ENCODE assay signal across 7 mouse cellular contexts in the genomic region with DNA sequence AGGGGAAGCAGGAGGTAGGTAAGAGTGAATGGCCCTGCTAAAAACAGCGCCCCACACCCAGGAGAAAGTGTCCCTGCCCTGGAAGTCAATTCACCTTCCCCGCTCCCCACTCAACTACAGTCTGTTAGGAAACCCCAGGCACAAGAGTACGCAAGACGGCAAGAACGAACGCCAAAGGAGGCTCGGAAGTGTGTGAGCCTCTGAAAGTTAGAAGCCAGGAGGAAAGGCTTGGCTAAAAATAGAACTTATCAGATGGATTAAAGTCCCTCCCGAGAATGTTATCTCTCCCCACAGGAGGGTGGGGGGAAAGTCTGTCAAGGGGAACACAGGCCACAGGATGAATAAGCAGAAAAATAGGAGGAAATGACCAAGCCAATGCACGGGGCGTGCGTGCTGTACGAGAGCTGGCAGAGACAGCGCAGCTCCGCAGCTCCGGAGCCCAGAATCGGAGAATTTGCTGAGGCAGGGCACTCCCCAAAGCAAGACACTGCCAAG. TPM values are rescaled to one million over a fixed set of nuclear protein-coding genes. Genes with fewer than 3 reads are reported as not detected.
DNase-seq lines count a peak whose midpoint lies in the region; ATAC-seq and TF ChIP-seq lines count a peak whose summit lies in the region.

No protein-coding gene starts in this region.

- H3K36me3 ChIP-seq in MEL (ENCODE audit: control insufficient read depth in 1 of 2, insufficient read depth in 2 of 2, low read length in 2 of 2), result peaks cover 0 to 13% of the 10 kb centered on the region in 2 experiments; a peak in 2 of 4 replicates
- H3K36me3 ChIP-seq in forebrain, embryonic 16.5 days (ENCODE audit: control insufficient read depth, insufficient read depth), result no peaks in the 10 kb centered on the region
- no peaks in the 10 kb centered on the region for H3K36me3 ChIP-seq in liver, embryonic 15.5 days (replicated peaks)
- no peaks in the 10 kb centered on the region for H3K36me3 ChIP-seq in neural tube, embryonic 11.5 days (ENCODE audit: control insufficient read depth, insufficient read depth, low read length)

- no peak; a peak in 1 of 4 replicates for TF ChIP-seq POLR2A in MEL (IDR thresholded peaks at IDR 0.05; ENCODE audit: control insufficient read depth in 1 of 2, insufficient read depth in 1 of 2, low read depth in 1 of 2, low read length in 2 of 2, poor library complexity in 1 of 2)

- ATAC-seq in forebrain, embryonic 16.5 days, result peak; percentile 54
- peak; percentile 92 for ATAC-seq in liver, embryonic 15.5 days (ENCODE audit: insufficient read depth)
- no peak for ATAC-seq in neural tube, embryonic 11.5 days (ENCODE audit: insufficient read depth, low FRiP score, low TSS enrichment)

- TF ChIP-seq CTCF in MEL (IDR thresholded peaks at IDR 0.05 in 2 of 3, conservative IDR thresholded peaks at IDR 0.05 in 1 of 3; ENCODE audit: control insufficient read depth in 1 of 3, insufficient read depth in 1 of 3, low read depth in 2 of 3, low read length in 3 of 3, poor library complexity in 1 of 3, severe bottlenecking in 1 of 3), result no peak; a peak in 1 of 6 replicates

- TF ChIP-seq EP300 in MEL (IDR thresholded peaks at IDR 0.05; ENCODE audit: low read depth in 1 of 2, low read length in 2 of 2), result peak; percentile 98

- H3K4me2 ChIP-seq in forebrain, embryonic 16.5 days (ENCODE audit: low read length), result peak overlapping the region; percentile 62
- H3K4me2 ChIP-seq in liver, embryonic 15.5 days, result peak overlapping the region; percentile 64
- H3K4me2 ChIP-seq in neural tube, embryonic 11.5 days (ENCODE audit: low read depth), result peak overlapping the region; percentile 48

- TF ChIP-seq RAD21 in MEL (IDR thresholded peaks at IDR 0.05; ENCODE audit: low read depth, low read length), result no peak

- WGBS in forebrain, embryonic 16.5 days, result under 1% methylated on average over 16 of the region's 16 CpGs
- WGBS in liver, embryonic 15.5 days (ENCODE audit: insufficient replicate concordance), result under 1% methylated on average over 16 of the region's 16 CpGs
- 0% methylated on average over 16 of the region's 16 CpGs for WGBS in neural tube, embryonic 11.5 days

- peak overlapping the region; percentile 32; the same call in 1 of the 2 replicates for H3K9ac ChIP-seq in MEL (ENCODE audit: control insufficient read depth, low read depth, low read length, poor library complexity, severe bottlenecking)
- peak overlapping the region; percentile 36; the same call in 1 of the 2 replicates for H3K9ac ChIP-seq in forebrain, embryonic 16.5 days (replicated peaks; ENCODE audit: low read depth, low read length)
- H3K9ac ChIP-seq in liver, embryonic 15.5 days, result peak overlapping the region; percentile 49
- H3K9ac ChIP-seq in neural tube, embryonic 11.5 days (ENCODE audit: low read length), result peak overlapping the region; percentile 35

- no peaks in the 10 kb centered on the region for H3K9me3 ChIP-seq in MEL (replicated peaks; ENCODE audit: insufficient read depth, low read length)
- no peaks in the 10 kb centered on the region for H3K9me3 ChIP-seq in forebrain, embryonic 16.5 days (ENCODE audit: control insufficient read depth, low read length)
- H3K9me3 ChIP-seq in liver, embryonic 15.5 days (replicated peaks), result no peaks in the 10 kb centered on the region
- no peaks in the 10 kb centered on the region for H3K9me3 ChIP-seq in neural tube, embryonic 11.5 days (ENCODE audit: control insufficient read depth, low read length)

- peaks cover 16 to 22% of the 10 kb centered on the region in 2 experiments for H3K4me1 ChIP-seq in MEL (ENCODE audit: control insufficient read depth in 1 of 2, insufficient read depth in 2 of 2, low read length in 2 of 2)
- peaks cover 13% of the 10 kb centered on the region for H3K4me1 ChIP-seq in forebrain, embryonic 16.5 days (replicated peaks; ENCODE audit: control insufficient read depth, insufficient read depth, low read length)
- peaks cover 62% of the 10 kb centered on the region for H3K4me1 ChIP-seq in liver, embryonic 15.5 days (replicated peaks)
- H3K4me1 ChIP-seq in neural tube, embryonic 11.5 days (ENCODE audit: control insufficient read depth, insufficient read depth, low read length), result peaks cover 13% of the 10 kb centered on the region

- DNase-seq in MEL (ENCODE audit: low read depth, low spot score), result peak; percentile 97
- peak; percentile 40 to 64 for DNase-seq in adrenal gland, postnatal 36 days
- DNase-seq in induced T-regulatory cell, adult 2 months (ENCODE audit: low read depth), result peak; percentile 38
- peak; percentile 55 for DNase-seq in neural tube, embryonic 11.5 days (ENCODE audit: low spot score)
- DNase-seq in T-cell, adult 2 months (ENCODE audit: low spot score), result no peak

- H3K27ac ChIP-seq in MEL (ENCODE audit: control insufficient read depth, low read depth, low read length), result peak overlapping the region; percentile 74
- no peak overlapping the region for H3K27ac ChIP-seq in forebrain, embryonic 16.5 days (ENCODE audit: low read length)
- peak overlapping the region; percentile 89 for H3K27ac ChIP-seq in liver, embryonic 15.5 days (replicated peaks)
- H3K27ac ChIP-seq in neural tube, embryonic 11.5 days (ENCODE audit: low read depth, low read length), result no peak overlapping the region

- H3K4me3 ChIP-seq in MEL (ENCODE audit: control insufficient read depth in 1 of 2, insufficient read depth in 1 of 2, low read depth in 2 of 2, low read length in 2 of 2), result peak overlapping the region; percentile 26 to 43; a peak in 3 of 4 replicates
- H3K4me3 ChIP-seq in forebrain, embryonic 16.5 days (replicated peaks; ENCODE audit: low read length), result peak overlapping the region; percentile 34
- H3K4me3 ChIP-seq in liver, embryonic 15.5 days (replicated peaks), result peak overlapping the region; percentile 32
- H3K4me3 ChIP-seq in neural tube, embryonic 11.5 days (ENCODE audit: low read depth, low read length), result peak overlapping the region; percentile 25

- H3K79me2 ChIP-seq in MEL (ENCODE audit: control insufficient read depth, insufficient read depth, low read length, poor library complexity), result no peaks in the 10 kb centered on the region

- H3K27me3 ChIP-seq in MEL (ENCODE audit: control insufficient read depth in 1 of 2, insufficient read depth in 2 of 2, low read length in 2 of 2), result no peaks in the 10 kb centered on the region
- no peaks in the 10 kb centered on the region for H3K27me3 ChIP-seq in forebrain, embryonic 16.5 days (replicated peaks; ENCODE audit: control insufficient read depth, insufficient read depth, low read length)
- H3K27me3 ChIP-seq in liver, embryonic 15.5 days, result peaks cover 17% of the 10 kb centered on the region
- H3K27me3 ChIP-seq in neural tube, embryonic 11.5 days (ENCODE audit: control insufficient read depth, insufficient read depth, low read length), result no peaks in the 10 kb centered on the region

TF ChIP-seq in MEL, 35 proteins besides CTCF, POLR2A, EP300 and RAD21 (continues in another document):
- TF ChIP-seq GABPA (IDR thresholded peaks at IDR 0.05; ENCODE audit: low read depth, low read length) (peak; percentile 96), ZKSCAN1 (IDR thresholded peaks at IDR 0.05; ENCODE audit: low read depth, low read length) (no peak), NRF1 (IDR thresholded peaks at IDR 0.05; ENCODE audit: insufficient read depth, low read depth, low read length, poor library complexity, severe bottlenecking) (peak; percentile 47; the same call in 1 of the 2 replicates), KAT2A (conservative IDR thresholded peaks at IDR 0.05; ENCODE audit: low read depth, low read length) (peak; percentile 42; the same call in 1 of the 2 replicates), ZNF384 (IDR thresholded peaks at IDR 0.05; ENCODE audit: low read depth, low read length) (no peak), USF2 (IDR thresholded peaks at IDR 0.05; ENCODE audit: borderline replicate concordance in 1 of 2, insufficient read depth in 1 of 2, low read depth in 1 of 2, low read length in 2 of 2) (no peak), NELFE (IDR thresholded peaks at IDR 0.05; ENCODE audit: low read depth, low read length) (no peak; the same call in 1 of the 2 replicates), MEF2A (IDR thresholded peaks at IDR 0.05; ENCODE audit: extremely low read depth, insufficient replicate concordance, low read depth, low read length, poor library complexity, severe bottlenecking) (peak; percentile 100), MYC (IDR thresholded peaks at IDR 0.05; ENCODE audit: low read depth, low read length) (0 out of 2 replicates have a peak, but pooled peaks have one; percentile 62), SIN3A (IDR thresholded peaks at IDR 0.05; ENCODE audit: low read length) (peak; percentile 94), MAZ (IDR thresholded peaks at IDR 0.05; ENCODE audit: low read depth, low read length) (peak; percentile 99), TAL1 (IDR thresholded peaks at IDR 0.05; ENCODE audit: low read length) (peak; percentile 96), MYB (IDR thresholded peaks at IDR 0.05; ENCODE audit: low read depth, low read length) (peak; percentile 72), MAFK (IDR thresholded peaks at IDR 0.05; ENCODE audit: borderline replicate concordance, low read depth, low read length) (peak; percentile 96), GATA1 (IDR thresholded peaks at IDR 0.05; ENCODE audit: low read depth, low read length) (peak; percentile 97), MAX (IDR thresholded peaks at IDR 0.05; ENCODE audit: low read length) (0 out of 2 replicates have a peak, but pooled peaks have one; percentile 73), ZMIZ1 (IDR thresholded peaks at IDR 0.05; ENCODE audit: low read depth, low read length) (peak; percentile 59; the same call in 1 of the 2 replicates), TCF12 (IDR thresholded peaks at IDR 0.05; ENCODE audit: low read depth, low read length) (peak; percentile 96), SMC3 (IDR thresholded peaks at IDR 0.05; ENCODE audit: low read depth, low read length) (peak; percentile 32; the same call in 1 of the 2 replicates), ZC3H11A (IDR thresholded peaks at IDR 0.05; ENCODE audit: low read depth, low read length) (peak; percentile 27; the same call in 1 of the 2 replicates), POLR2AphosphoS5 (IDR thresholded peaks at IDR 0.05; ENCODE audit: borderline replicate concordance, low read depth, low read length) (no peak), POLR2AphosphoS2 (IDR thresholded peaks at IDR 0.05; ENCODE audit: low read length) (no peak), MXI1 (IDR thresholded peaks at IDR 0.05; ENCODE audit: low read depth, low read length) (peak; percentile 85)

RNA-seq across cellular contexts. Expression of a gene that starts 41.0 kb away (rescaled TPM):
- total RNA-seq in MEL (2012; rRNA removed), result 3.2 and 13.9 TPM in 2 replicates
- 10 to 100 TPM in 1 of 2 experiments, not detected in 1; 30.1 TPM for polyA plus RNA-seq in MEL (2012; ENCODE audit: insufficient read depth in 1 of 2, insufficient read length in 2 of 2, low read depth in 1 of 2, low replicate concordance in 2 of 2, missing spikeins in 1 of 2)
- total RNA-seq in adrenal gland, postnatal 36 days (2021), result 1 to 10 TPM; 3.4 to 5.5 TPM
- 7.1 and 8.7 TPM in 2 replicates for polyA plus RNA-seq in forebrain, embryonic 16.5 days (2015; fragmentation: Nextera tagmentation; extraction: Ambion mirVana)
- 2.3 and 3.5 TPM in 2 replicates for polyA plus RNA-seq in liver, embryonic 15.5 days (2015; fragmentation: Nextera tagmentation; extraction: Ambion mirVana)
- 4.8 and 5.1 TPM in 2 replicates for polyA plus RNA-seq in neural tube, embryonic 11.5 days (2014; fragmentation: Nextera tagmentation; extraction: Ambion mirVana)

Comparison
In these comparisons a context has a peak if more than half of its experiments do, and no peak if none do; other contexts are left out.
1. H3K27ac ChIP-seq: peak in MEL (single experiment) and liver, embryonic 15.5 days (single experiment); none in forebrain, embryonic 16.5 days (single experiment) and neural tube, embryonic 11.5 days (single experiment).
2. Peak in every context shown above with its lines, with median percentiles within 50 percentile points of each other: H3K4me3 ChIP-seq, H3K9ac ChIP-seq and H3K4me2 ChIP-seq.